Mouse (Mus musculus): ENCODE data around the gene Ick. TPM values are rescaled to one million over a fixed set of nuclear protein-coding genes. Genes with fewer than 3 reads are reported as not detected.

The Ick gene
- polyA plus RNA-seq, 1 experiment: 16.9 TPM

DNA sequence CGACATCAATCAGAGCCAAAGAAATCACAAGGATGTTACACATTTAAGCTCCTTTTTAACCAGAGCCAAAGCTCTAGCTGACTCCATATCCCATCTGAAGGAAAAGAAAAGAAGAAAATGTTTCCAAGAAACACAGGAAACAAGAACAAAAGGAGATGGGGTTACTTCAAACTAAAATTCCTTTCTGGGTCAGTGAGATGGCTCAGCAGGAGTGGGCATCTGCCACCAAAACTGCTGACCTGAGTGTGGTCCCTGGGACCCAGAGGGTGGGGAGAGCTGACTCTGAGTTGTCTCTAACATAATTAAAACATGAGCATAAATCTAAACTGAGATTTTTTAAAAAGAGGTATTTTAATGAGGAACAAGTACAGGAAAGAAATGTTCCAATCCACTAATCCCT, 19.1 kb upstream of the Ick start:
- 57% methylated on average over 1 of the region's 1 CpGs for WGBS
- Histone ChIP-seq H3K27ac (ENCODE audit: insufficient read depth, low read length) (no peak overlapping the region), H3K4me3 (replicated peaks; ENCODE audit: insufficient read depth, low read depth, low read length) (no peak overlapping the region)

DNA sequence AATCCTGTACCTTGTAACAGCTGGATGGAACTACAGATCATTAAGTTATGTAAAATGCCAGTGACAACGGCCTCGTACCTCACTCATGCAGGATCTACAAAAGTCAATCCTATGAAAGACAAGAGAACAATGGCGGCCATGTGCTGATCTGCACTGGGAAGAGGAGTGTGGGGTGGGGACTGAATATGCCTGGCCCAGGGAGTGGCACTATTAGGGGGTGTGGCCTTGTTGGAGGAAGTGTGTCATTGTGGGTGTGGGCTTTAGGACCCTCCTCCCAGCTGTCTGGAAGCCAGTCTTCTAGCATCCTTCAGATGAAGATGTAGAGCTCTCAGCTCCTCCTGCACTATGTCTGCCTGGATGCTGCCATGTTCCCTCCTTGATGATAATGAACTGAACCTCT, 18.4 kb upstream of the Ick start:
- H3K27ac ChIP-seq (ENCODE audit: insufficient read depth, low read length): no peak overlapping the region
- no peak for TF ChIP-seq CTCF (IDR thresholded peaks at IDR 0.05; ENCODE audit: borderline replicate concordance, insufficient read depth, low read depth, low read length)
- DNase-seq: no peak
- H3K4me1 ChIP-seq (ENCODE audit: control insufficient read depth, insufficient read depth, low read length): peaks cover 4% of the 10 kb centered on the region; the same call in 1 of the 2 replicates
- H3K27me3 ChIP-seq (ENCODE audit: control insufficient read depth, insufficient read depth, low read length): no peaks in the 10 kb centered on the region
- WGBS: 96% methylated on average over 3 of the region's 3 CpGs
- no peak overlapping the region for H3K4me3 ChIP-seq (replicated peaks; ENCODE audit: insufficient read depth, low read depth, low read length)

More for the DNA sequence above, 19.1 kb upstream of the Ick start:
- TF ChIP-seq CTCF (IDR thresholded peaks at IDR 0.05; ENCODE audit: borderline replicate concordance, insufficient read depth, low read depth, low read length): no peak
- TF ChIP-seq POLR2A (IDR thresholded peaks at IDR 0.05; ENCODE audit: borderline replicate concordance, insufficient read depth, low read length): no peak
- H3K4me1 ChIP-seq (ENCODE audit: control insufficient read depth, insufficient read depth, low read length): peaks cover 4% of the 10 kb centered on the region; the same call in 1 of the 2 replicates
- DNase-seq: no peak
- no peaks in the 10 kb centered on the region for H3K27me3 ChIP-seq (ENCODE audit: control insufficient read depth, insufficient read depth, low read length)

DNA sequence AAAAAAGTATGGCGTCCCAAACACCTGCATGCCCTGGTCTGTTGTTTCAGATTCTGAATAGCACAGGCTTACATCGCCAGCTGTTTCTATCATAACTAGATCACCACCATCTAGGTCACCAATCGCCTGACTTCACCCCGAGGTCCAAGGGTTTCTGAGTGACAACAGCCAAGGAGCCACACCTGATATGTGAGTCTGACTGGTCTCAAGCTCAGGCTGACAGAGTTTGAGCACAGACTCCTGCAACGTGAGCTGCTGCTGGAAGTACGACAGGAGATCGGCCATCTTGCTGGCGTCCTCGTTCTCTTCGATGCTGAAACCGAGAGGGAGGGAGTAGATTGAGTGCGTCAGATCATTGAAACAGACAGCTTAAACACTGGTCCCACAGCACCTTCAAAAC, 13.3 kb upstream of the Ick start:
- no peak overlapping the region for H3K27ac ChIP-seq (ENCODE audit: insufficient read depth, low read length)
- DNase-seq: no peak
- H3K4me3 ChIP-seq (replicated peaks; ENCODE audit: insufficient read depth, low read depth, low read length): no peak overlapping the region
- no peaks in the 10 kb centered on the region; the same call in 1 of the 2 replicates for H3K4me1 ChIP-seq (ENCODE audit: control insufficient read depth, insufficient read depth, low read length)
- WGBS: 91% methylated on average over 12 of the region's 12 CpGs
- H3K27me3 ChIP-seq (ENCODE audit: control insufficient read depth, insufficient read depth, low read length): no peaks in the 10 kb centered on the region
- TF ChIP-seq POLR2A (IDR thresholded peaks at IDR 0.05; ENCODE audit: borderline replicate concordance, insufficient read depth, low read length): no peak
- no peak for TF ChIP-seq CTCF (IDR thresholded peaks at IDR 0.05; ENCODE audit: borderline replicate concordance, insufficient read depth, low read depth, low read length)

DNA sequence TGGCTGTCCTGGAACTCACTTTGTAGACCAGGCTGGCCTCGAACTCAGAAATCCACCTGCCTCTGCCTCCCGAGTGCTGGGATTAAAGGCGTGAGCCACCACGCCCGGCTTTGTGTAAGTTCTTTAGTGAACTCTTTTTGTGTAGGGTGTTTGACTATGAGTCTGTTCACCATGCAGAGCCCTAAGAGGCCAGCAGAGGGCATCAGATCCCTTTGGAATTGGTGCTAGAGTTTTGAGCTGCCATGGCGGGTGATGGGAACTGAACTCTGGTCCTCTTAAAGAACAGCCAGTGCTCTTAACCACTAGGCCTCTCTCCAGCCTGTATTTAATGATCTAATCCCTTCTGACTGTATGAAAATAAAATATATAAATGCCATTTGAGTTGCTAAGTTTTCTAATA, 12.6 kb upstream of the Ick start:
- Histone ChIP-seq H3K4me1 (ENCODE audit: control insufficient read depth, insufficient read depth, low read length) (no peaks in the 10 kb centered on the region), H3K27ac (ENCODE audit: insufficient read depth, low read length) (no peak overlapping the region), H3K27me3 (ENCODE audit: control insufficient read depth, insufficient read depth, low read length) (no peaks in the 10 kb centered on the region), H3K4me3 (replicated peaks; ENCODE audit: insufficient read depth, low read depth, low read length) (no peak overlapping the region)
- no peak for DNase-seq
- TF ChIP-seq CTCF (IDR thresholded peaks at IDR 0.05; ENCODE audit: borderline replicate concordance, insufficient read depth, low read depth, low read length): no peak
- no peak for TF ChIP-seq POLR2A (IDR thresholded peaks at IDR 0.05; ENCODE audit: borderline replicate concordance, insufficient read depth, low read length)
- 95% methylated on average over 6 of the region's 6 CpGs for WGBS

DNA sequence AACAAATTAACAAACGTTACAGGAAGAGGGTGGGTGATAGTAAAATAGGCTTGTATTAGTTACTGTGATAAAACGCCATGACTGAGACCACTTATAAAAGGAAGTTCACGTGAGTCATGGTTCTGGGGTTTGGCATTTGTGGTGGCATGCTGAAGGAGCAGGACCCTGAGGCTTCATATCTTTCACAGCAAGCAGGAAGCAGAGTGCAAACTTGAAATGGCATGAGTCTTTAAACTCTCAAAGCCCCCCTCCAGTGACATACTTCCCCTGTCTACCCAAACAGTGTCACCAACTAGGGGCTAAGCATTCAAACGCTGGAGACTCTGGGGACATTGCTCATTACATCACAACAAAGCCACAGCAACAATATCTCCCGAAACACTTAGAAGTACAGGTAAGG, 8.0 kb upstream of the Ick start:
- Histone ChIP-seq H3K4me3 (replicated peaks; ENCODE audit: insufficient read depth, low read depth, low read length) (no peak overlapping the region), H3K27ac (ENCODE audit: insufficient read depth, low read length) (no peak overlapping the region), H3K4me1 (ENCODE audit: control insufficient read depth, insufficient read depth, low read length) (no peaks in the 10 kb centered on the region; the same call in 1 of the 2 replicates), H3K27me3 (ENCODE audit: control insufficient read depth, insufficient read depth, low read length) (no peaks in the 10 kb centered on the region)
- WGBS: 86% methylated on average over 5 of the region's 5 CpGs
- no peak for TF ChIP-seq POLR2A (IDR thresholded peaks at IDR 0.05; ENCODE audit: borderline replicate concordance, insufficient read depth, low read length)
- DNase-seq: no peak

DNA sequence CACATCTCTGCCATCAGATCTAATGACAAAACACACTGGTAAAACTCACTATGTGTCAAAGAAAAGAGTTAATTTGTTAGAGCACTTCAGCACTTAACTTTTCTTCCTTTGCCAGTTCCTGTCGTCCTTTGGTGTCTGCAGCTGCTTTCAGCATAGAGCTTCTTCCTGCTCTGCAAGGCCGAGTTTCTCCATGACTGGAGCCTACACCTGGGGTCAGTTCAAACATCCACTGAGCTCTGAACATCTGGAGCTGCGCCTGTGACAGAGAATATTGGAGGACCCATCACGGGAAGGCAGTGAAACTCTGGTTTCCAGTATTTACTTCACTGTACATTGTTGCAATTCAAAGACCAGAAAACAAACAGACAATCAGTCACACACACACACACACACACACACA, 7.6 kb upstream of the Ick start:
- 66% methylated on average over 4 of the region's 4 CpGs for WGBS
- no peak for TF ChIP-seq POLR2A (IDR thresholded peaks at IDR 0.05; ENCODE audit: borderline replicate concordance, insufficient read depth, low read length)
- no peak for TF ChIP-seq CTCF (IDR thresholded peaks at IDR 0.05; ENCODE audit: borderline replicate concordance, insufficient read depth, low read depth, low read length)

DNA sequence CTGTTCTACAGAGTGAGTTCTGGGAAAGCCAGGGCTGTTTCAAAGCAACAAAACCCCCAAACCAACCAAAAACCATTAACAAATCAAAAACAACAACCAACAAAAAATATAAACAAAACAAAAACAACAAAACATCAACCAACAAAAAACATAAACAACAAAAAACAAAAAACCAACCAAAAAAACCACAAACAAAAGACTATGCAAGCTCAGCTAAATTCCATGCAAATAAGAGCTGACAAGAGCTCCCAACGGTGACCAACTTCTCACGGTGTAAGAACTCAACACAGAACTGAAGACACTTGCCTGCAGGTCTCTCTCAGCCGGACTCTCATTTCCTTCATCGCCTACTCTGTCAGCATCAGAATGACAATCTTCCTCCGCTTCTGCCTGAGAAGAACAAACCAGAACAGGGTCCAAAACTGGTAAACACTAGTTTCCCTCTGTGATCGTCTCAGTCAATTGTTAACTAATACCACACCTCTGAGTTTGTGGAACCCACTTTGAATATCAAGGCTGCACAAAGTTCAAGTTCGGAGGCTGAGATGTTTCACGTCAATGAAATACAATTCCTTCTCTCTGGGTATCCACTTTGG, 4.9 kb upstream of the Ick start:
- Histone ChIP-seq H3K27ac (ENCODE audit: insufficient read depth, low read length) (no peak overlapping the region), H3K27me3 (ENCODE audit: control insufficient read depth, insufficient read depth, low read length) (no peaks in the 10 kb centered on the region), H3K4me1 (ENCODE audit: control insufficient read depth, insufficient read depth, low read length) (peaks cover 4% of the 10 kb centered on the region), H3K4me3 (replicated peaks; ENCODE audit: insufficient read depth, low read depth, low read length) (no peak overlapping the region)
- DNase-seq: no peak
- 89% methylated on average over 8 of the region's 8 CpGs for WGBS
- TF ChIP-seq CTCF (IDR thresholded peaks at IDR 0.05; ENCODE audit: borderline replicate concordance, insufficient read depth, low read depth, low read length): no peak
- no peak for TF ChIP-seq POLR2A (IDR thresholded peaks at IDR 0.05; ENCODE audit: borderline replicate concordance, insufficient read depth, low read length)

More for the DNA sequence above, 7.6 kb upstream of the Ick start:
- no peak for DNase-seq
- Histone ChIP-seq H3K27me3 (ENCODE audit: control insufficient read depth, insufficient read depth, low read length) (no peaks in the 10 kb centered on the region), H3K4me1 (ENCODE audit: control insufficient read depth, insufficient read depth, low read length) (peaks cover under 1% of the 10 kb centered on the region; the same call in 1 of the 2 replicates), H3K27ac (ENCODE audit: insufficient read depth, low read length) (no peak overlapping the region), H3K4me3 (replicated peaks; ENCODE audit: insufficient read depth, low read depth, low read length) (no peak overlapping the region)

DNA sequence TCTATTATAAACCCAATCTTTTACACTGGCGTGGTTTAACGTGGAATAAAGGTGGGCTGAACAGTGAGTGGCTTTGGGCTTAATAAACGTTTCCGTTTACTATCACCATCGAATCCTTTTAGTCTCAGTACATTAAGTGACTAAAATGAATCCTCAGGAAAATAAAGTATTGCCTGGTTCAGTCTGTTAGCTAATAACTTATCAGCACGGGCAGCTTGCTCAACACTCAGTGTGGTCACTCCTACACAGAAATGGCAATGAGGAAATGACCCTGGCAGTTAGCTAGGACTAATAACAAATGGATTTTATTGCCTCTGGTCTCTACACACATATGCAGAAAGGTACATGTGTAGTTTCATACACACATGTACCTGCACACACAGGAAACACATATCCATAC, 4.0 kb upstream of the Ick start:
- WGBS: 95% methylated on average over 6 of the region's 6 CpGs
- TF ChIP-seq CTCF (IDR thresholded peaks at IDR 0.05; ENCODE audit: borderline replicate concordance, insufficient read depth, low read depth, low read length): no peak
- no peak for TF ChIP-seq POLR2A (IDR thresholded peaks at IDR 0.05; ENCODE audit: borderline replicate concordance, insufficient read depth, low read length)
- DNase-seq: no peak
- H3K4me3 ChIP-seq (replicated peaks; ENCODE audit: insufficient read depth, low read depth, low read length): no peak overlapping the region
- H3K27ac ChIP-seq (ENCODE audit: insufficient read depth, low read length): no peak overlapping the region
- H3K4me1 ChIP-seq (ENCODE audit: control insufficient read depth, insufficient read depth, low read length): peaks cover 4% of the 10 kb centered on the region
- H3K27me3 ChIP-seq (ENCODE audit: control insufficient read depth, insufficient read depth, low read length): no peaks in the 10 kb centered on the region

Measured in cerebellum, adult 2 months (tissue).